Mouse (Mus musculus) cerebellum, adult 8-10 months (tissue): Measurements from ENCODE around the gene Plxna2.
A peak's percentile ranks its signal among the peaks of the same experiment; 100 is the strongest.

ENCODE experiments used
- DNase-seq: peaks from one replicate; pipeline ENCODE4 v3.0.0; 2022

Plxna2 gene

GRCm38 (mm10) chr1:194665715-194666114 lies 47.7 kb downstream of the Plxna2 start:
- no peak for DNase-seq

DNA sequence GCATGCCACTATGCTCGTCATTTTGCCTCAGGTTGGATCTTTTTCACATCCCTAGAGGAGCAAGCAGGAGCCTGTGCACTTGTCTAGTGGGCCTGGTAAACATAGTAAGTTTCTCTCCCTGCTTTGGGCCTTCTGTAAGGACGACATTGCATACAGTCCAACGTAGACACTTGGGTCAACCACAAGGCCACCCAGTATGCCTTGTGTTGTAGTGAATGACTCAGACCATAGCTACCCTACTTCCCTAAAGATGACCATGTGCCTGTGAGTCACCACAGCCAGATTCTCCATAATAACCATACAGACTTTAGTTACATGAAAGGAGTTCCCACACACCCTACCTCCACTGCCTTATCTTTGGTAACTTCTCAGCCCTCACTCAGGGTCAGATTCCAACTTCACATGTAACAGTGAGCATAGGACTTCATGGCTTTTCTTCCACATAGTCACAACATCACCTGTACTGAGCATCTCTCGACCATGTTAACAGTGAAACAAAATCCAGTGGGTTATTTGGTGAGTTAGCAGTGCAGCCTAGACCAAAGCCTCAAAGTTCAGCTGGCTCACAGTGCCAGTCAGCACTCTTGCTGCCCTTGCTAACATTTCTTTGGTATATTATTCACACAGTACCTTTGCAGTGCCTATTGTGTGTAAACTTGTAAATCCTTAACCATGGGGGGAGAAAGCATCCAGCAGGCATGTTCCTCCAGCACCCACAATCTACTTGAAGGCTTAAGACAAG lies 53.9 kb downstream of the Plxna2 start:
- DNase-seq, result no peak

DNA sequence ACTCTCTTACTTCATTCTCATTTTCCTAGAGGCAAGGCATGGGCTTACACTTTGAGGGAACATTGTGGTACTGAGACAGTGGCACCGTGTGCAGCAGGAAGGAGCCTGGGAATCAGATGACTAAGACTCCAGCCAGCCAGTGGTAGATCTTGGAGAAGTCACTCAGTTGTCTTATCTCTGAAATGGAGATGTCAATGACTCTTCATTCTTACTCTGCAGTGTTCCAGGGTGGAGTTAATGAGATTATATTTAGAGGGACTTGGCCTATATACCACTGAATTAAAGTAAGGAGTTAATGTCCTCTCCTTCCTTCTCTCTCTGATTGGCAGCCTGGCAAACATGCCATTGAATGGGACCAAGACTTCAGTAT lies 54.5 kb downstream of the Plxna2 start:
- DNase-seq, result no peak

DNA sequence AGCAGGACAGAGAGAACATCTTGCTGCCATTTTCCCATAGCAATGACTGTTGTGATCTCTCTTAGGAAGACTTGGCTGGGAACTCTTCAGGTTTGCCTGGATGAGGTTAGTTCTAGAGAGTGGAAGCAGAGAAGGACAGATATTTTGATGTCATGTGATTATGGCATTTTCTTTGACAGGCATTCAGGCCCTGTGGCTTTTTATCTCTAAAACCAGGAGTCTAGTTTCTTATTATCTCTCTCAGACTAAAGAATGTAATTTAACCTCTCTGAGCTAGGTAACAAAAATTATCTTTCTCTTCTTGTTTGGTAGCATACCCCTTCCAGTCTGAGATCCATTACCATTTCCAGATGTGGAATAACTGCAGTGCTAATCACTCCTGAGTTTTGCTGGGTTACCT lies 55.2 kb downstream of the Plxna2 start:
- DNase-seq, result no peak

DNA sequence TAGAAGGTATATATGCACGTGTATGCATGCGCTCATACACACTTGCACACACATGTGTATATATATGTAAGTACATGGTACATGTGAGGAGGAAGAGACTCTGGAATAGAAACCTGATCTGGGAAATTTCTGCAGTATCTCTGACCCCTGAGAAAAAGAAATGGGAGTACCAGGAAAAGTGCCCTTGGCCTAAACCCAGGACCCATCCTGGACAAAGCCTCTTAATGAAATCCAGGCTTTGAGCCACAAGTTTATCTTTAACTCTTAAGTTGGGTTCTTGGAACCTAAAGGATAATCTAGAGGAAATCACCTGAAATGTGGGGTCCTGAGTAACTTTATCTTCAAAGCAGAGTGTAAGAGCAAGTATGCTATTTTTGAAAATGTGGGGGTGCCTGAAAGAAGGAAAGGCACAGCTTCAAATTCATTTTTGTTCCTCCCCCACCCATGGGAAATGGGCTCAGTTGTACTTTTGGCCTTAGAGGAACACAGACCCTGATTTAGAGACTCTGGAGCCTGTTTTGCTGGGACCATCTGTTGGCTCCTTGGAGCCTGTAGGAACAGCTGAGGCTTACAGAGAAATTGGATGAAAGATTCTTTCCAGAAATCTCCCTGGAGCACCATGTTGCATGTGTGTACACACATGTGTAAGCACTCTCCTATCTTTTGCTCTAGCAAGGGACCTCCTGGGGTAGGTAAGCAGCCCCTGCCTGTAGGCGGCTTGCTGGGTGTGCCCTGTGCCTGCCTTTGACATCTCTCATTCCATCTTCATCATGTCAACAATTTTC lies 57.3 kb downstream of the Plxna2 start:
- DNase-seq, result no peak

- no peak for DNase-seq
These were observed 57.8 kb downstream of the Plxna2 start for GRCm38 (mm10) chr1:194675891-194676200.

DNA sequence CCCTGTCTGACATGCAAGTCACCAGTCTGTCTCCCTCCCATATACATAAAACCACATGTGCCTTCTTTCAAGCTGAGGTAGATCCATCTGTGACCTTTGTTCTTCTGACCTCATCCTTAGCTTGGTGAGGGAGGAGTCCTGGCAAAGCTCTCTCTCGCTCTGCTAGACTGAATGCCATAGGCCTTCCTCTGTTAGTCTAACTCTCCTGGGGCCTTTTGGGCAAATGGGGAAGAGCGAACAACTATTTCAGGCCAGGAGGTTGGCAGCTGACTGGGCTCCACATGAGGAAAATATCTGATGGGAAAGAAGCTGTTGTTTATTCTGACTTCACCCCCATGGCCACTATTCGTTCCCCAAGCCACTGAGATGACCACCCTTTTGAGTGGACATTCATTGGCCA lies 59.9 kb downstream of the Plxna2 start:
- DNase-seq, result no peak

DNA sequence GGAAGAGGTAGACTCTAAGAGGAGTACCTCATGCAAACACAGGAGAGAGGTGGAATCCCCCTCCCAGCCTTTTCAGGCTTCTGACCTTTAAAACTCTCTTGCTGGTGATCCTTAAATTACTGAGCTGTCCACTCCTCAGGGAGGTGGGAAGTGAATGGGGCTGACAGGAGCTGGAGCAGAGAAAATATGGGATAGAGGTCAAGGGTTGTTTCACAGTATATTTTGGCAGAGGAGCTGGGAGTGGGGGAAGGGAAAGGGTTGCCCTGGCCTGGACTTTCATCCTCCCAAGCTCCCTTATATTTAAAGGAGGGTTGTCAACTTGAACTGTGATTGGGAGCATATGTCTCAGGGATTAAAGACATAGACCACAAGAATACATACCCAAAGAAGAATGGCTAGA lies 61.1 kb downstream of the Plxna2 start:
- DNase-seq, result no peak

- no peak for DNase-seq
These were observed 62.1 kb downstream of the Plxna2 start for GRCm38 (mm10) chr1:194680136-194680535.

DNA sequence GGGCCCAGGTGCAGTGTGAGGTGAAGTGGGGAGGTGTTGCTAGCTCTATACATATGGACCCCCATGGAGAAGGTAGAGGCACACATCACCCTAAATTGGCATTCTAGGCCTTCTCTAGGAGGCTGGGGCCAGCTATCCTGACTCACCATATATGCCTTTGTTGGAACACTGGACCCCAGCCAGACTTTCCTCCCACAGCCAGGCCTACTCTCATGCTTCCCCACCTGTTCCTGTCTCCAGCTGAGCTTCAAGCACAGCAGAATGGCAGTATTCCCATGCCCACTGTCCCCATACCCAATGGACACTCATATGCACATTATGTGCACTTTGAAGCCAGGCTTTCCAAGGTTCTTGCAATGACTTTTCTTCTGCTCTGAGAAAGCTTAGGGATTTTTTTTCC lies 64.0 kb downstream of the Plxna2 start:
- peak; percentile 69 for DNase-seq

DNA sequence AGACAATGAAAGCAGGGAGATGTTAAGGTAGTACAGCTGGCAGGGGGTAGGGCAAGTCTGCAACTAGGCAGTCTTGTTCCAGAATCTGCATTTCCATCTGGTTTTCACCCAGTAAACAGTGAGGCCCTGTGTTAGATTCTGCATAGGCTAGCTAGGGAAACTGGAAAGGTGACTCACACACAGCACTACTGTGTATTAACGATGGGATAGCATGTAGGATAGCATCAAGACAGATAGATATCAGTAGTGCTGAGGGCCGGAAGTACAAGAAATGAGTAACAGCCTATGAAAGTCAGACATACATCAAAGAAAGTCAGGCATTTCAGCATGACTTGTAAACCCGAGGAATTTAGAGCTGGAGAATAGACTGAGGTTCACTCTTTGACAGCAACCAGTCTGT lies 65.1 kb downstream of the Plxna2 start:
- no peak for DNase-seq

DNA sequence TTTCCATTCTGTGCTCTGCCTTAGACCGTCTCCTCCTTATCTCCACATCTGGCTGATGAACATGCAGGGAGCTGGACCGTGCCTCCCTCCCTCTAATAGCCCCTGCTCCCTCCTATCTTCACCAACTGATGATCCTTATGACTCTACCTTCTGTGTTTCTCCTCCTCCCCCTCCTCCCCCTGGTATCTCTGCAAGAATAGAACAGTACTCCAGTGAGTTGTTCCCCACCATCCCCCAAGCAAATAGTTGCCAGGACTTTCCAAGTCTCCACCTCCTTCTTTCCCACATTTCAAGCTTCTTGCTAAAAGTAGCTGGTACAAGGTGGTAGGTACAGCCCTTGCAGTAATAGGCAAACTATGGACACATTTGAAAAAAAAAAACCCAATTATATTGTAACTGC lies 67.9 kb downstream of the Plxna2 start:
- DNase-seq, result no peak

- no peak for DNase-seq
These were observed 69.7 kb downstream of the Plxna2 start for GRCm38 (mm10) chr1:194687746-194688145.

DNA sequence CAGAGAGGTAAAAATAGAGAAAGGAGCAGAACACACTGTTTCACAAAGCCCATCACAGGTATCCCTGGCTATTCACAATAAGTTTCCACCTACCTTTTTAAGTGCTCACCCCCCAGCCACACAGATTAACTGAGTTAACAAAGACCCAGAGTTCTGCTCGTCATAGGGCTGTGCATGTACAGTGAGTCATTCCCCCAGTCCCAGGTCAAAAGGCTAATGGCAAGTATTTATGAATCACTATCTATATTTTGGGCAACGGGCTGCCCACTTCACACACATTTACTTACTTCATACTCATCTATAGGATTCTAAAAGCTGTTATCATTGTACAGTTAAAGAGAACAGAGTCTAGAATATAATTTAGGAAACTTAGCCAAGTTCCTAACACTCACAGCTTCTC lies 70.1 kb downstream of the Plxna2 start:
- DNase-seq, result no peak

DNA sequence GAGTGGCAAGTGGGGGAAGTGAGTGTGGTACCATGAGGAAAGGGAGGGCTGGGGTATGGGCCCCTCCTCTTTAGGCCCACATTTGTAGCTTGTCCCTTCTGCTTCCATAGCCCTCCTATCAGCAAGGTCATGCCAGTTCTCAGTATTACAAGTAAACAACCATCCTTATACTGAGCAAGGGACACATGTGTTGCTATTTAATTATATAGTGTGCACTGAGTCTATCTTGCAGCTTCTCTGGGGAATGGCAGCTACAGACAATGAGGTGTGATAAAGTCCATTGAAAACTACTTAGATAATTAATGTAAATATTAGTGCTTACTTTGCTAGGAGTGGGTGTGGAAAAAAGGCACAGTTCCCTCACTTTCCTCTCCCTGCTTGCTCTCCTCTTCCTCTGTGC lies 75.0 kb downstream of the Plxna2 start:
- no peak for DNase-seq

GRCm38 (mm10) chr1:194693488-194693887 lies 75.5 kb downstream of the Plxna2 start:
- DNase-seq, result no peak

DNA sequence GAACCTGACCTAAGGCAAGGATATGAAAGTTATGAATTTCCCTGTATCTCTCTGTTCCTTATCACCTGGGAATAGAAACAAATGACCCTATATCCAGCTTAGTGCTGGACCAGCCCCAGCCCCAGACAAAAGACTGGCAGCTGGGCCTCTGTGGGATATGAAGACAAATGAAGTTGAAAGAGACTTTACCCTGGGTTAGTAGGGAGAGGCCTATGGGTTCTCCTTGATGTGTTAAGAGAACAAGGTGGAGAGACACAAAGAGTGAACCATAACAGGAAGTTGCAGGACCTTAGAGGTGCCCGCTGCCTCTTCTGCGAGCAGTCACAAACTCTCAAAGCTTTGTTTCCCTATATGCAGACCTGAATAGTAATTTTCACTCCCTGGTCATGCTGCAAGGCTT lies 76.8 kb downstream of the Plxna2 start:
- DNase-seq, result no peak

GRCm38 (mm10) chr1:194697439-194697838 lies 79.4 kb downstream of the Plxna2 start:
- DNase-seq, result no peak

- no peak for DNase-seq
These were observed 81.3 kb downstream of the Plxna2 start for GRCm38 (mm10) chr1:194699321-194699720.

GRCm38 (mm10) chr1:194703235-194703634 lies 85.2 kb downstream of the Plxna2 start:
- DNase-seq, result no peak

GRCm38 (mm10) chr1:194704171-194704855 lies 86.3 kb downstream of the Plxna2 start:
- DNase-seq, result no peak

DNA sequence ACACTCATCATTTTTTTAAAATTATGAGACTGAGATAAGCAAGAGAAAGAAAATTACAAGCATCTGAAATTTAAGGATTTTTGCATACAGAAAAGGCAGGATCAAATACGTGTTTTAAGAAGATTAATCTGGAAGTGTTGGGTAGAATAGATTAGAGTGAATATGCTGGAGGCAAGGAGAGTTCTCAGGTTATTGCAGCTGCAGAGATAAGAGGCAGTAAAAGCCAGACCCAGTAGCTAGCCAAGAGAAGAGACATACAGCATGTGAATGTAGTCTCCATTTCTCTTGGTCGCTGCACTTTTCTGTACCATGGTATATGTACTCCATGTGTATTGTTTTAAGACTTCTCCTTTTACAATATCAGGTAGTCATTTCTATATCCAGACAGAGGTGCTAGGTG lies 88.5 kb downstream of the Plxna2 start:
- no peak for DNase-seq

DNA sequence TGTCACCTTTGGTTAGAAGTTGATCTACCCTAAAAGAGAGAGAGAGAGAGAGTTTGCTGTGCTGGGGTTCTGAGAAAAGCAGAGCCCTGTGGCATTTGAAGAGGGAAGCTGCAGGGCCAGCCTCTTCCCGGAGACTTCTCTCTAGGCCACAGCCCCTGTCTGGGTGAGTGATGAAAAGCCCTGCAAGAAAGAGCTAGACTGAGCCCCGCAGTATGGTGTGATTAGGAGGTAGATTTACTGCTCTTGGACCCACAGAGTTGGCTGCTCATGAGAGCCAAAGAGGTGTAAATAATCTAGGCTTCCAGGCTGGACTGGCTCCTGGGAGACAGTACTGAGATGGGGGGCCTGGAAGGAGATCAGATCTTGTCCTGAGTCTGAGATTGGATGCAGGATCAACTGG lies 94.4 kb downstream of the Plxna2 start:
- no peak for DNase-seq
